Mouse (Mus musculus): ENCODE measurements around the gene Col25a1.

DNA sequence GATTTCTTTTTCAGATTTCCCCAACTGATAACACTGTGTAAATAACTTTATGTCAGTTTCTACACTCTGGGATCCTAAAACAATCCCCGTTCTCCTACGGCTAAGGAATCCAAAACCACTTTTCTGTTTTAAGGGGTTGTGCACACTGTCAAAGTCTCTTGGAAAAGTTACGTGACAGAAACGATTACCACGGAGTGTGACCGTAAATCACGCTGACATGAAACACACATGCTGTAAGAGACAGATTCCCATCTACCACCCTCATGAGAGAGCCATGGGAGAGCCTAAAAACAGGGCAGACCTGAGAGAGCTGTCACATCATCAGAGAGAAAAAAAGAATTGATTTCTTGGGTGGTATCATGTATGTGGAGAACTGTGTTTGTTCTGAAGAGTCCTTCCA lies 342.7 kb downstream of the Col25a1 start:
- no peak for TF ChIP-seq CTCF (conservative IDR thresholded peaks at IDR 0.05; ENCODE audit: insufficient read depth, insufficient read length, low read depth, low read length)
- TF ChIP-seq POLR2A (IDR thresholded peaks at IDR 0.05; ENCODE audit: low read depth, low read length) = no peak
